In the genomic region with DNA sequence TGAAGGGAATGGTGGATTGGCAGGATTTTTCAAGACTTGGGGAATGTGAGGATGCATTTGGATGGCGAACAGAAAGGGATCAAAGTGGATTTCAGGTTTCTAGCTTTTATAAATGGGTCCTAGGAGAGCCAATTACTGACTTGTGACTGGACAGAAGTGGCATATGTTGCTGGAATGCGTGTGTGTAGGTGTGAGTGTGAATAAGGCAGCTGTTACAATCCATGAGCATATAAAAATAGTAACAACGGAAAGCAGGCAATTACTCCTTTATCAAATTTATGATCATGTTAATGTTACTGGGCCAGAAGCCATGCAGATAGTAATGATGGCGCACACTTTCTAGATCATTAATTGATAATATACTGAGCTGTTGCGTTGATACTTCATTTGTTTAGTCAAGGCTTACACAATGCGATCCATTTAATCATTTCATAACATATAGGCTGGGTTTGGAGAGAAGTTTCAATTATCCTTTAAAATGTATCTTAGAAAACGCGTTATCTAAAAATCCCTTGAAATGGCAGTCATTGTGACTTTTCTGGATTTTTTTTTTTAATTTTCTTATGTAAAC, we compare ENCODE assay signal across 25 mouse cellular contexts.
"Had no signal": no experiment of that assay in that cellular context is flagged by ENCODE, and none has a peak within 500 bp of the region (broad histone marks: within the 10 kb centered on the region; RNA-seq: fewer than 3 reads in every experiment).

No protein-coding gene starts in this region.

- H3K4me3 ChIP-seq: heart, adult 2 months; heart, embryonic 13.5 days; heart, embryonic 15.5 days; hindbrain, embryonic 13.5 days; hindbrain, embryonic 15.5 days; kidney, embryonic 15.5 days; limb, embryonic 13.5 days; limb, embryonic 15.5 days had no signal

- H3K4me2 ChIP-seq: heart, embryonic 11.5 days; heart, embryonic 13.5 days; heart, embryonic 15.5 days; hindbrain, embryonic 13.5 days; hindbrain, embryonic 15.5 days; kidney, embryonic 15.5 days; limb, embryonic 13.5 days; limb, embryonic 15.5 days had no signal

- H3K27me3 ChIP-seq: heart, embryonic 13.5 days; heart, embryonic 15.5 days; hindbrain, embryonic 13.5 days; hindbrain, embryonic 15.5 days; kidney, embryonic 15.5 days; limb, embryonic 13.5 days; limb, embryonic 15.5 days had no signal

- H3K27ac ChIP-seq: heart, adult 2 months; heart, embryonic 13.5 days; heart, embryonic 15.5 days; hindbrain, embryonic 13.5 days; hindbrain, embryonic 15.5 days; hindbrain, postnatal 0 days; kidney, embryonic 15.5 days; kidney, postnatal 0 days; limb, embryonic 13.5 days; limb, embryonic 15.5 days had no signal

- H3K9ac ChIP-seq: heart, embryonic 13.5 days; heart, embryonic 15.5 days; hindbrain, embryonic 13.5 days; hindbrain, embryonic 15.5 days; kidney, embryonic 15.5 days; limb, embryonic 13.5 days; limb, embryonic 15.5 days had no signal

- DNase-seq: gastrocnemius, postnatal 14 days; gastrocnemius, postnatal 36 days; heart, adult 11 months; heart, adult 2 months; heart, postnatal 14 days; heart, postnatal 36 days; kidney, adult 11 months; kidney, adult 2 months; kidney, adult 9 months; kidney, postnatal 14 days; kidney, postnatal 36 days; layer of hippocampus, adult 9-11 months; layer of hippocampus, postnatal 36 days; left cerebral cortex, postnatal 4 days had no signal

- ATAC-seq: hindbrain, postnatal 0 days; intestine, embryonic 16.5 days had no signal

- H3K9me3 ChIP-seq: heart, embryonic 13.5 days; heart, embryonic 15.5 days; hindbrain, embryonic 13.5 days; hindbrain, embryonic 15.5 days; kidney, embryonic 15.5 days; limb, embryonic 13.5 days; limb, embryonic 15.5 days had no signal

- H3K36me3 ChIP-seq: heart, embryonic 13.5 days; heart, embryonic 15.5 days; hindbrain, embryonic 13.5 days; hindbrain, embryonic 15.5 days; kidney, embryonic 15.5 days; limb, embryonic 13.5 days; limb, embryonic 15.5 days had no signal

- H3K4me1 ChIP-seq: heart, embryonic 13.5 days; heart, embryonic 15.5 days; hindbrain, embryonic 15.5 days; kidney, embryonic 15.5 days; limb, embryonic 13.5 days; limb, embryonic 15.5 days had no signal
